9 mouse cellular contexts compared by ENCODE assay signal in genomic region chr9:107626158-107626843, GRCm38 (mm10). TPM values are rescaled to one million over a fixed set of nuclear protein-coding genes. Genes with fewer than 3 reads are reported as not detected.
DNase-seq lines count a peak whose midpoint lies in the region; ATAC-seq and TF ChIP-seq lines count a peak whose summit lies in the region.
"Had no signal": no experiment of that assay in that cellular context is flagged by ENCODE, and none has a peak within 500 bp of the region (broad histone marks: within the 10 kb centered on the region; RNA-seq: fewer than 3 reads in every experiment).

No protein-coding gene starts in this region.

- peak overlapping the region; percentile 60 for H3K9ac ChIP-seq in limb, embryonic 12.5 days (replicated peaks)
- peak overlapping the region; percentile 96 for H3K9ac ChIP-seq in neural tube, embryonic 13.5 days

- TF ChIP-seq CTCF in spleen, adult 2 months (IDR thresholded peaks at IDR 0.05; ENCODE audit: extremely low read depth, insufficient read depth, insufficient read length, insufficient replicate concordance) = no peak

- DNase-seq in cerebellum, adult 11-12 months = peak; percentile 45
- no peak for DNase-seq in cerebellum, adult 11 months
- DNase-seq in spleen, adult 2 months (ENCODE audit: low read depth in 1 of 2, low spot score in 2 of 2) = no peak
- DNase-seq in spleen, postnatal 10 days (ENCODE audit: low spot score in 2 of 2) = no peak
- DNase-seq in embryo, embryonic 11 days = no peak
- no peak for DNase-seq in kidney, postnatal 25 days

- H3K4me3 ChIP-seq in spleen, adult 2 months (ENCODE audit: extremely low read depth, insufficient read depth, insufficient read length) = no peak overlapping the region
- H3K4me3 ChIP-seq in limb, embryonic 12.5 days (replicated peaks) = peak overlapping the region; percentile 5; the same call in 1 of the 2 replicates
- peak overlapping the region; percentile 15 for H3K4me3 ChIP-seq in neural tube, embryonic 13.5 days
- H3K4me3 ChIP-seq: erythroblast, embryonic 14.5 days had no signal

- no peaks in the 10 kb centered on the region for H3K9me3 ChIP-seq in limb, embryonic 12.5 days
- H3K9me3 ChIP-seq in neural tube, embryonic 13.5 days = no peaks in the 10 kb centered on the region

- H3K27ac ChIP-seq in spleen, adult 2 months (ENCODE audit: insufficient read depth, low read length) = peak overlapping the region; percentile 54; the same call in 1 of the 2 replicates
- H3K27ac ChIP-seq in limb, embryonic 12.5 days = peak overlapping the region; percentile 94
- H3K27ac ChIP-seq in neural tube, embryonic 13.5 days (replicated peaks) = peak overlapping the region; percentile 98

- WGBS in spleen, adult 2 months = 54% methylated on average over 13 of the region's 15 CpGs
- WGBS in limb, embryonic 12.5 days = 44% methylated on average over 13 of the region's 15 CpGs
- WGBS in neural tube, embryonic 13.5 days = 30% methylated on average over 13 of the region's 15 CpGs

- peaks cover 18% of the 10 kb centered on the region for H3K36me3 ChIP-seq in spleen, adult 2 months (ENCODE audit: control insufficient read depth, insufficient read depth, low read length)
- H3K36me3 ChIP-seq in limb, embryonic 12.5 days = peaks cover 65% of the 10 kb centered on the region
- H3K36me3 ChIP-seq in neural tube, embryonic 13.5 days = peaks cover 16% of the 10 kb centered on the region

- H3K4me1 ChIP-seq in spleen, adult 2 months (ENCODE audit: control insufficient read depth, insufficient read depth, insufficient read length) = peaks cover 71% of the 10 kb centered on the region; the same call in 1 of the 2 replicates
- peaks cover 54% of the 10 kb centered on the region for H3K4me1 ChIP-seq in limb, embryonic 12.5 days (replicated peaks)
- peaks cover 75% of the 10 kb centered on the region for H3K4me1 ChIP-seq in neural tube, embryonic 13.5 days (replicated peaks)

- TF ChIP-seq POLR2A in spleen, adult 2 months (IDR thresholded peaks at IDR 0.05; ENCODE audit: low read depth, low read length) = no peak

- no peak; the same call in 1 of the 2 replicates for ATAC-seq in limb, embryonic 12.5 days (ENCODE audit: insufficient number of reproducible peaks, insufficient read depth, low FRiP score, low TSS enrichment, low read depth)
- peak; percentile 37 for ATAC-seq in neural tube, embryonic 13.5 days (ENCODE audit: low read depth)

- H3K4me2 ChIP-seq in limb, embryonic 12.5 days = peak overlapping the region; percentile 38
- H3K4me2 ChIP-seq in neural tube, embryonic 13.5 days = peak overlapping the region; percentile 99

- H3K27me3 ChIP-seq in spleen, adult 2 months (ENCODE audit: control insufficient read depth, insufficient read depth, low read length) = no peaks in the 10 kb centered on the region
- H3K27me3 ChIP-seq in limb, embryonic 12.5 days = no peaks in the 10 kb centered on the region
- no peaks in the 10 kb centered on the region for H3K27me3 ChIP-seq in neural tube, embryonic 13.5 days

RNA-seq across cellular contexts. Expression of gene Gnai2, which starts 8.9 kb away (rescaled TPM):
- 752 and 1,030 TPM in 2 replicates for polyA plus RNA-seq in spleen, adult 2 months (2012; rRNA removed)
- 400 and 416 TPM in 2 replicates for polyA plus RNA-seq in limb, embryonic 12.5 days (2016; fragmentation: Nextera tagmentation; extraction: Ambion mirVana)
- 350 and 384 TPM in 2 replicates for polyA plus RNA-seq in neural tube, embryonic 13.5 days (2015; fragmentation: Nextera tagmentation; extraction: Ambion mirVana)

RNA-seq across cellular contexts. Expression of gene Sema3b, which starts 17.3 kb away (rescaled TPM):
- polyA plus RNA-seq in spleen, adult 2 months (2012; rRNA removed) = 3.3 TPM in 2 replicates
- 8.1 and 9.1 TPM in 2 replicates for polyA plus RNA-seq in limb, embryonic 12.5 days (2016; fragmentation: Nextera tagmentation; extraction: Ambion mirVana)
- 6.5 and 9.0 TPM in 2 replicates for polyA plus RNA-seq in neural tube, embryonic 13.5 days (2015; fragmentation: Nextera tagmentation; extraction: Ambion mirVana)
- polyA plus RNA-seq: erythroblast, embryonic 14.5 days had no signal

RNA-seq across cellular contexts. Expression of gene Ifrd2, which starts 38.9 kb away (rescaled TPM):
- polyA plus RNA-seq in spleen, adult 2 months (2012; rRNA removed) = 71.2 and 78.3 TPM in 2 replicates
- 38.5 and 40.2 TPM in 2 replicates for polyA plus RNA-seq in limb, embryonic 12.5 days (2016; fragmentation: Nextera tagmentation; extraction: Ambion mirVana)
- polyA plus RNA-seq in neural tube, embryonic 13.5 days (2015; fragmentation: Nextera tagmentation; extraction: Ambion mirVana) = 13.5 and 17.4 TPM in 2 replicates

RNA-seq across cellular contexts. Expression of gene Slc38a3, which starts 43.0 kb away (rescaled TPM):
- polyA plus RNA-seq in spleen, adult 2 months (2012; rRNA removed) = 10.6 and 13.9 TPM in 2 replicates
- polyA plus RNA-seq in limb, embryonic 12.5 days (2016; fragmentation: Nextera tagmentation; extraction: Ambion mirVana) = 3.5 and 5.0 TPM in 2 replicates
- 23.9 and 25.6 TPM in 2 replicates for polyA plus RNA-seq in neural tube, embryonic 13.5 days (2015; fragmentation: Nextera tagmentation; extraction: Ambion mirVana)

RNA-seq across cellular contexts. Expression of gene Hyal3, which starts 45.7 kb away (rescaled TPM):
- 0.54 and 1.00 TPM in 2 replicates for polyA plus RNA-seq in spleen, adult 2 months (2012; rRNA removed)
- 1.3 and 1.4 TPM in 2 replicates for polyA plus RNA-seq in limb, embryonic 12.5 days (2016; fragmentation: Nextera tagmentation; extraction: Ambion mirVana)
- 1.9 and 2.0 TPM in 2 replicates for polyA plus RNA-seq in neural tube, embryonic 13.5 days (2015; fragmentation: Nextera tagmentation; extraction: Ambion mirVana)
- polyA plus RNA-seq: erythroblast, embryonic 14.5 days had no signal
